Mouse (Mus musculus) G1E (cell line): ENCODE results near the gene Rassf1.

Experiments used
- CTCF ChIP-seq: IDR thresholded peaks from 2 replicates; pipeline ENCODE4 v1.5.1; 2012; ENCODE audit warnings: low read depth, low read length, inconsistent platforms, mixed read lengths
- GATA1 ChIP-seq: IDR thresholded peaks from 2 replicates; pipeline ENCODE4 v1.6.1; 2012; ENCODE audit warnings: borderline replicate concordance, low read length, inconsistent platforms, mixed read lengths
- GATA2 ChIP-seq: IDR thresholded peaks from 2 replicates; pipeline ENCODE4 v1.6.1; 2012; ENCODE audit warnings: low read depth, low read length, inconsistent platforms, borderline replicate concordance
- POLR2AphosphoS5 ChIP-seq: IDR thresholded peaks from 2 replicates; pipeline ENCODE4 v1.6.1; 2012; ENCODE audit warnings: low read depth, low read length, inconsistent platforms; ENCODE audit not compliant: insufficient replicate concordance
- TAL1 ChIP-seq: conservative IDR thresholded peaks from 2 replicates; pipeline ENCODE4 v1.6.1; 2012; ENCODE audit warnings: low read depth, low read length, inconsistent platforms, mixed read lengths

DNA sequence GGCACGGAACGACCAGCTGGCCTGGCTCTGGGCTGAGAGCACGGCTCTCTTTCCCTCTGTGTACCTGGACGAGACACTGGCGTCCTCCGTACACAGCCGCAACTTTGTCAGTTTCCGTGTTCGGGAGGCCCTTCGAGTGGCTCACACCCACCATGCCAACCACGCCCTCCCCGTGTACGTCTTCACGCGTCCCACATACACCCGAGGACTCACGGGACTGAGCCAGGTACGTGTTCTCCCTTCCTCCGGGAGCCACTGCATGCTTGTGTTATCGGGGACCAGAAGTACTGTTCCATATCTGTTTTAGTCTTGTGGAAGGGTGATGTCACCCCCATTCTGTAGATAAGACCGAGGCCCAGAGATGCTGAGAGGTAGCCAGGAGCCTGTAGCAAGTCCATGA is 19.5 kb downstream of the Rassf1 start:
- TF ChIP-seq CTCF (no peak), GATA1 (no peak), TAL1 (peak; percentile 47), GATA2 (no peak), POLR2AphosphoS5 (no peak)
